Mouse (Mus musculus) thymus, postnatal 10 days (tissue): Measurements from ENCODE around the gene Naa15.
"Not testable (repeated sequence)": the region's sequence is repeated elsewhere in the genome, so short reads cannot be mapped to it uniquely, and the experiment has no call there.

ENCODE experiments used
- DNase-seq, 2 experiments: peaks; one replicate each; pipeline ENCODE4 v3.0.0; 2021; ENCODE audit warnings: low spot score in 2 of 2

Naa15 gene

GRCm38 (mm10) chr3:51415098-51416072 lies at the start of gene Naa15:
Naa15 (plus strand) TSS chr3:51415148.
- DNase-seq: peak; percentile 92 to 96

- DNase-seq: no peak
These were observed 49.4 kb upstream of the Naa15 start for GRCm38 (mm10) chr3:51365517-51365882.

GRCm38 (mm10) chr3:51366926-51367325 lies 48.0 kb upstream of the Naa15 start:
- DNase-seq: no peak

- DNase-seq: no peak
These were observed 46.9 kb upstream of the Naa15 start for GRCm38 (mm10) chr3:51368011-51368410.

GRCm38 (mm10) chr3:51371826-51372225 lies 43.1 kb upstream of the Naa15 start:
- DNase-seq: no peak

- no peak for DNase-seq
These were observed 42.1 kb upstream of the Naa15 start for GRCm38 (mm10) chr3:51372883-51373282.

GRCm38 (mm10) chr3:51373544-51373943 lies 41.4 kb upstream of the Naa15 start:
- DNase-seq: no peak

- peak in 1 of 2 experiments; percentile 56 for DNase-seq
These were observed 39.4 kb upstream of the Naa15 start for GRCm38 (mm10) chr3:51375307-51376265.

- DNase-seq: peak in 1 of 2 experiments; percentile 41
These were observed 36.9 kb upstream of the Naa15 start for GRCm38 (mm10) chr3:51377878-51378664.

- DNase-seq: no peak
These were observed 36.3 kb upstream of the Naa15 start for GRCm38 (mm10) chr3:51378665-51378946.

- DNase-seq: no peak
These were observed 34.9 kb upstream of the Naa15 start for GRCm38 (mm10) chr3:51379786-51380659.

GRCm38 (mm10) chr3:51380660-51381014 lies 34.3 kb upstream of the Naa15 start:
- DNase-seq: no peak

GRCm38 (mm10) chr3:51383409-51383808 lies 31.5 kb upstream of the Naa15 start:
- DNase-seq: no peak

GRCm38 (mm10) chr3:51386441-51387133 lies 28.4 kb upstream of the Naa15 start:
- no peak for DNase-seq

- no peak for DNase-seq
These were observed 27.9 kb upstream of the Naa15 start for GRCm38 (mm10) chr3:51387134-51387451.

GRCm38 (mm10) chr3:51387868-51388381 lies 27.0 kb upstream of the Naa15 start:
- DNase-seq: no peak

GRCm38 (mm10) chr3:51388904-51389303 lies 26.0 kb upstream of the Naa15 start:
- DNase-seq: peak in 1 of 2 experiments; percentile 15

GRCm38 (mm10) chr3:51391095-51391494 lies 23.9 kb upstream of the Naa15 start:
- no peak for DNase-seq

GRCm38 (mm10) chr3:51391591-51391990 lies 23.4 kb upstream of the Naa15 start:
- no peak for DNase-seq

- not testable (repeated sequence) for DNase-seq
These were observed 21.9 kb upstream of the Naa15 start for GRCm38 (mm10) chr3:51393018-51393417.
